Mouse (Mus musculus) frontal cortex, postnatal 25 days (tissue): ENCODE data around the gene Col8a2.

Experiments used
- DNase-seq, 2 experiments: peaks; one replicate each; pipeline ENCODE4 v3.0.0; 2022; ENCODE audit warnings: low spot score in 2 of 2

The Col8a2 gene

GRCm38 (mm10) chr4:126301584-126302309, 15.2 kb downstream of the Col8a2 start:
- no peak for DNase-seq

DNA sequence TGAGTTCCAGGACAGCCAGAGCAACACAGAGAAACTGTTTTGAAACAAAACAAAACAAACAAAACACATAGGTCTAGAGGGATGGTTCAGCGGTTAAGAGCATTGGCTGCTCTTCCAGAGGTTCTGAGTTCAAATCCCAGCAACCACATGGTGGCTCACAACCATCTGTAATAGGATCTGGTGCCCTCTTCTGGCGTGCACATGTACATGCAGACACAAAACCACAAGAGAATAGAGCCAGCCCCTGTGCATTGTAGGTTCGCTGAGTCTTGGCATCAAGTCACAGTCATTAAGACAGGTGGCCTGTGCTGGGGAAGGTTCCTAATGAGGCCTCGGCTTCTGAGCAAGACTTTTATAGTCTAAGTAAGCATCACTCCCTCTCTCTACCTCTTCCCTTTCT, 17.3 kb downstream of the Col8a2 start:
- no peak for DNase-seq

DNA sequence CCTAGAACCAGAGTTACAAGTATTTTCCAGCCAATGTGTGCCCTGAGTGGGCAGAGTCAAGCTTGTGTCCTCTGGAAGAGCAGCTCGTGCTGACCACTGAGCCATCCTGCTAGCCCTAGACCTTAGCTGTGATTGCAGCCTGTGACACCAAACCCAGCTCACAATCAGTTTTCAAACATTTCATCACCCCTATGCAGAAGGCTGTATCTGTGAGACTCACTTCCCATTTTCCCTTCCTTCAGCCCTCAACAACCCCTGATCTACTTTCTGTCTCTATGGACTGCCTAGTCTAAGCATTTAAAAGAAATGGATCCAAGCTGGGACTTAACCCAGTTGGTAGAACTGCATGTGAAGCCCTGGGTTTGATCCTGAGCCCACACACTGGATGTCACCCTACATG, 18.8 kb downstream of the Col8a2 start:
- DNase-seq = no peak

DNA sequence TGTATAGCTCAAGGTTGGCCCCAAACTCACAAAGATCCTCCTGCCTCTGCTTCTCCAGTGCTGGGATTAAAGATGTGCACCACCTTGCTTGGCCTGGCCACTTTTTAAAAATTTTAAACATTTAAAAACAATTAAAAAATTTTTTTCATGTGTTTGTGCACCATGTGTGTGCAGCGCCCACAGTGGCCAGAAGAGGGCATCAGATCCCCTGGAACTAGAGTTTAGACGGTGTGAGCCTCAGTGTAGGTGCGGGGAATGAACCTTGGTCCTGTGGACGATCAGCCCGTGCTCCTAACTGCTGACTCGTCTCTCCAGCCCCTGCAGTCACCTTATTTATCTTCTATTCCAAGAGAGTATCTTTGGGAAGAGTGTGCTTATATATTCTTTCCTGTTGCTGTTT, 19.5 kb downstream of the Col8a2 start:
- DNase-seq = no peak

DNA sequence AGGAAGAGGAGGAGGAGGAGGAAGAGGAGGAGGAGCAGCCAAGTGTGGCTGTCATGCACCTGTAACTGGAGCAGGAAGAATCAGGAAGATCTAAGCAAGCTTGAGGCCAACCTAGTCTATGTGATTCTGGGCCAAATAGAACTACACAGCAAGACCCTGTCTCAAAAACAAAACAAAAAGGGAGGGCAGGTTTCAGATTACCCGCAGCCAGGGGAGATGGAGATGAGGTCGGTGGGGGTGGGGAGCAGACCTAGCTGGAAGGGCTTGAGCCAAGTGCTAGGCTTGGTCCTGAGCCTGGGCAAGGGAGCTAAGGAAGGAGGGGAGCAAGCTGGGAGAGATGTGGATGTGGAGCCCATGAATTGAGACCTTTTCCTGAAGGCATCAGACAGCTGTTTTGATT, 20.2 kb downstream of the Col8a2 start:
- DNase-seq = no peak

GRCm38 (mm10) chr4:126309211-126309921, 22.8 kb downstream of the Col8a2 start:
- no peak for DNase-seq

- DNase-seq = peak; percentile 84 to 85
Observed at GRCm38 (mm10) chr4:126309922-126310309, 23.3 kb downstream of the Col8a2 start.

GRCm38 (mm10) chr4:126310344-126310743, 23.8 kb downstream of the Col8a2 start:
- no peak for DNase-seq

DNA sequence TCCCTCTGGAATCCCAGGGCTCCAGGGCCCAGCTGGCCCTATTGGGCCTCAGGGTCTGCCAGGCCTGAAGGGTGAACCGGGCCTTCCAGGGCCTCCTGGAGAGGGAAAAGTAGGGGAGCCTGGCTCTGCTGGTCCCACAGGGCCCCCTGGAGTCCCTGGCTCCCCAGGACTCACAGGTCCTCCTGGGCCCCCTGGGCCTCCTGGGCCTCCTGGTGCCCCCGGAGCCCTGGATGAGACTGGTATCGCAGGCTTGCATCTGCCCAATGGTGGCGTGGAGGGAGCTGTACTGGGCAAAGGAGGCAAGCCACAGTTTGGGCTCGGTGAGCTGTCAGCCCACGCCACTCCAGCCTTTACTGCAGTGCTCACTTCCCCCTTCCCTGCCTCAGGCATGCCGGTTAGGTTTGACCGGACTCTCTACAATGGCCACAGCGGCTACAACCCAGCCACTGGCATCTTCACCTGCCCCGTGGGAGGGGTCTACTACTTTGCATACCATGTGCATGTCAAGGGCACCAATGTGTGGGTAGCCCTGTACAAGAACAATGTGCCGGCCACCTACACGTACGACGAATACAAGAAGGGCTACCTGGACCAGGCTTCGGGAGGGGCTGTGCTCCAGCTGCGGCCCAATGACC, 25.1 kb downstream of the Col8a2 start:
- no peak for DNase-seq

GRCm38 (mm10) chr4:126313202-126313601, 26.6 kb downstream of the Col8a2 start:
- no peak for DNase-seq

GRCm38 (mm10) chr4:126314393-126314792, 27.8 kb downstream of the Col8a2 start:
- no peak for DNase-seq

GRCm38 (mm10) chr4:126315931-126316330, 29.3 kb downstream of the Col8a2 start:
- DNase-seq = no peak

DNA sequence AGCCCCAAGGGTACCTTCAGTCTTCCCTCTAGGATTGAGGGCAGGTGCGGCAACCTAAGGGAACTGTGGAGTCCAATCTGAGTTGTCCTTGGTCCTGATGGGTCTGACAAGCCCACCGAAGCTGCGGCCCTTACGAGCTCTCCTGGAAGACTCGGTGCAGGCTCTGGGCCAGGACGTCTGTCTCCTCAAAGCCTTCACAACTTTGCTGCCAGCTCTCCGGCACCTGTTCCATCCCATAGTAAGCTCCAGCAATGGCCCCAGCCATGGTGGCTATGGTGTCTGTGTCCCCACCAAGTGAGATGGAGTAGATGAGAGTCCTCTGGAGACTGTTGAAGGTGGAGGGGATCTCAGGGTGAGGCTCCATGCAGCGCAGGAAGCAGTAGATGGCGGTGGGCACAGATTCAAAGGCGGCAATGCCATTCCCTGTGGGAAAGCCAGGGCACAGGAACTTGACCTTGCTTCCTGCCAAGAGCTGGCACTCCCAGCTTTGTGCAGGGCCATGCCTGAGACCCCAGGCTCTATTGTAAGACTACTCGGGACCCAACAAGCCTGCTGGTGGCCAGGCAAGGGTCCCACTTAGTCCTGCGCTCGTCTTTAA, 29.9 kb downstream of the Col8a2 start:
- DNase-seq = no peak

GRCm38 (mm10) chr4:126319806-126320205, 33.2 kb downstream of the Col8a2 start:
- DNase-seq = no peak

GRCm38 (mm10) chr4:126321111-126321853, 34.7 kb downstream of the Col8a2 start, which contains the start of gene Adprhl2:
Gene Adprhl2 (minus strand): TSS chr4:126321703.
- DNase-seq = peak; percentile 99

DNA sequence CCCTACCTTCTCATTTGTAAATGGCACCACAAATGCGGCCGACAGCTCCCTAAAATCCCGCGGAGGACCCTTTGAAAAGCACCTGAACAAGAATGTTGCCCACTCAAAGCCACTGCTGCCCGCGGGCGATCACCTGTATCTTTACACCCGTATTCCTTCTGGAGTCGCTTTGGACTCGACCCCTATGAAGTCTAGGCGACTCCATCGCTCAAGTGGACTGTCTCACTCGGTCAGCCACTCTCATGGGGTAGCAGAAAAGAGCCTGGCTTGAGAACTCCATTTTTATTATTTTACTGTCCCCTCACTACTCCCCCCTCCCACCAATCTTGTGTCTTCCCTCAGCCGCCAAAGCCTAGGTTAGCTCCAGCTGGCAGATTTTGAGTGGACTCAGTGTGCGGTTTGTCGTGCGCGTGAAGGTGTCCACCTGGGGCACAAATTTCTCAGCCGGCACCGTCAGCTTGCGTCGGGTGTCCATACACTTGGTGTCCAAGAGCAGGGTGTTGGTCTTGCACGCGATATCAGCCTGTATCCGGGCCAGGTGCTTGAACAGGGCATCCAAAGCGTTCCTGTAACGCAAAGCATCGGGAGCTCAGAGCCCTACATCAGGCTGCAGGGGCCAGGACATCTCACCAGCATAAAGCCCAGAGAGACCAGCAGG, 35.4 kb downstream of the Col8a2 start:
- no peak for DNase-seq

GRCm38 (mm10) chr4:126322646-126323045, 36.1 kb downstream of the Col8a2 start:
- DNase-seq = no peak

GRCm38 (mm10) chr4:126324861-126325260, 38.3 kb downstream of the Col8a2 start:
- no peak for DNase-seq

DNA sequence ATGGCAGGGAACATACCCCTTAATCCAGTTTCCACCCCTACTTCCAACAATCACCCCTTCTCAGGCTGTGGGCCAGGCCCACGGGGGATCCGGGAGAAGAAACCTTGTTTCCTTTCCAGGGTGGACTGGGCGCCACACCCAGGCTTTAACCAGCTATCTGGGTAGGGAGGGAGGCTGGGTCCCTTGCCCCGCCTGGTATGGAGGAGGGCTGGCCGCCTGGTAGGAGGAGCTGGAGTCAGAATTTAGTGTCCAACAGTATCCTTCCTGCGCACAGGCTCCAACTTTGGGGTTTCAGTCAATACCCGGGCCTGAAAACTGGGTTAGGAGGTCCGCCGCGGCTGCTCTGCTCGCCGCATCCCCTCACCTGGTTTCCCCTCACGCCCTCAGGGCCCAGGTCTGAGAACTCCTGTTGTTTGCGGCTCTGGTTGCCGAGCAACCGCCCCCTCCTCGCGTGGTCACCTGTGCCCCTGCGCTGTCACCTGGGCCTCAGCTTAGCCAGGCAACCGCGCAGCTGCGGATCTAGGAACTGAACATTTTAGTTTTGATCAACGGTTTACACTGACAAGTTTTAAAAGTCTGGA, 38.8 kb downstream of the Col8a2 start, which contains the start of gene Tekt2:
TSS of gene Tekt2 (minus strand) at position 408 of the 581 bp plus-strand sequence.
- DNase-seq = no peak

GRCm38 (mm10) chr4:126326036-126326435, 39.4 kb downstream of the Col8a2 start:
- DNase-seq = no peak

- DNase-seq = no peak
Observed at GRCm38 (mm10) chr4:126330295-126330694, 43.7 kb downstream of the Col8a2 start.
